Mouse (Mus musculus) olfactory bulb, adult 2 months (tissue): ENCODE measurements around the gene Abcb6.

Source experiments
- CTCF ChIP-seq: fragments of 200-500 bp; IDR thresholded peaks from 2 replicates; pipeline ENCODE4 v1.5.1; 2012; ENCODE audit warnings: low read depth, mild to moderate bottlenecking, low read length, moderate library complexity; ENCODE audit not compliant: insufficient read depth
- POLR2A ChIP-seq: fragments of 200-500 bp; IDR thresholded peaks from 2 replicates; pipeline ENCODE4 v1.6.1; 2012; ENCODE audit warnings: mild to moderate bottlenecking, low read depth, low read length, moderate library complexity; ENCODE audit not compliant: insufficient read depth

- TF ChIP-seq CTCF: no peak
- no peak for TF ChIP-seq POLR2A
Observed at GRCm38 (mm10) chr1:75136293-75136692, 43.9 kb downstream of the Abcb6 start.
